Mouse (Mus musculus) kidney, adult 2 months (tissue): ENCODE results near the gene Myh6.

Experiments
- CTCF ChIP-seq: fragments of 200-500 bp; conservative IDR thresholded peaks from 2 replicates; pipeline ENCODE4 v1.5.1; 2011; ENCODE audit warnings: low read depth, mild to moderate bottlenecking, control low read depth, low read length, moderate library complexity, mixed read lengths; ENCODE audit not compliant: insufficient read depth, insufficient read length
- POLR2A ChIP-seq: fragments of 200-500 bp; IDR thresholded peaks from one replicate; pipeline ENCODE4 v1.6.1; 2011; ENCODE audit warnings: low read depth, low read length, control low read depth

- peak; percentile 44 for TF ChIP-seq CTCF
- no peak for TF ChIP-seq POLR2A
These were observed 44.4 kb upstream of the Myh6 start for GRCm38 (mm10) chr14:55011116-55011515.
